Mouse (Mus musculus) heart, embryonic 11.5 days (tissue): ENCODE measurements around the gene Gm21833. TPM values are rescaled to one million over a fixed set of nuclear protein-coding genes. Genes with fewer than 3 reads are reported as not detected.
"Not testable (repeated sequence)": the region's sequence is repeated elsewhere in the genome, so short reads cannot be mapped to it uniquely, and the experiment has no call there.

Experiments
- ATAC-seq: fragments of 200-750 bp; cut with Nextera tagmentation; replicated peaks from 2 replicates; pipeline ENCODE4 v1.8.0; 2017; ENCODE audit warnings: moderate library complexity; ENCODE audit not compliant: insufficient number of reproducible peaks, low FRiP score, low TSS enrichment
- H3K27ac ChIP-seq: fragments of 300-500 bp; sonication (generic); 2 replicates; pipeline ENCODE4 v1.5.1; 2014; ENCODE audit warnings: mild to moderate bottlenecking, low read depth, low read length
- H3K27me3 ChIP-seq: fragments of 300-500 bp; sonication (generic); 2 replicates; pipeline ENCODE4 v1.6.1; 2014; ENCODE audit warnings: mild to moderate bottlenecking, low read length, mixed read lengths; ENCODE audit not compliant: control insufficient read depth, insufficient read depth
- H3K36me3 ChIP-seq: fragments of 300-500 bp; sonication (generic); 2 replicates; pipeline ENCODE4 v1.6.1; 2014; ENCODE audit warnings: mild to moderate bottlenecking, low read length, moderate library complexity, mixed read lengths; ENCODE audit not compliant: control insufficient read depth, insufficient read depth
- H3K4me1 ChIP-seq: fragments of 300-500 bp; sonication (generic); 2 replicates; pipeline ENCODE4 v1.6.1; 2014; ENCODE audit warnings: low read length; ENCODE audit not compliant: control insufficient read depth, insufficient read depth
- H3K4me2 ChIP-seq: fragments of 300-500 bp; sonication (generic); 2 replicates; pipeline ENCODE4 v1.6.1; 2014; ENCODE audit warnings: mild to moderate bottlenecking, moderate library complexity
- H3K4me3 ChIP-seq: fragments of 300-500 bp; sonication (generic); 2 replicates; pipeline ENCODE4 v1.5.1; 2014; ENCODE audit warnings: low read depth, low read length
- H3K9ac ChIP-seq: fragments of 300-500 bp; sonication (generic); 2 replicates; pipeline ENCODE4 v1.6.1; 2014; ENCODE audit warnings: mild to moderate bottlenecking, low read depth, low read length, moderate library complexity
- H3K9me3 ChIP-seq: fragments of 300-500 bp; sonication (generic); replicated peaks from 2 replicates; pipeline ENCODE4 v1.6.1; 2016; ENCODE audit warnings: low read length; ENCODE audit not compliant: control insufficient read depth
- WGBS: fragments of 180-500 bp; shearing (Covaris S2); extraction: QIAGEN DNeasy Blood & Tissue Kit; methylation state at CpG from one replicate; pipeline ENCODE4 v1.1.7; 2014; ENCODE audit not compliant: insufficient replicate concordance; 5-methylcytosine and 5-hydroxymethylcytosine counted together
- polyA plus RNA-seq: library from polyadenylated mRNA; unstranded; fragments of >200 nt; fragmentation: Nextera tagmentation; extraction: Ambion mirVana; gene quantifications from 2 replicates; pipeline ENCODE4 v1.2.1, GENCODE M21; 2014

Gm21833 gene
- not detected in 2 replicates for polyA plus RNA-seq

DNA sequence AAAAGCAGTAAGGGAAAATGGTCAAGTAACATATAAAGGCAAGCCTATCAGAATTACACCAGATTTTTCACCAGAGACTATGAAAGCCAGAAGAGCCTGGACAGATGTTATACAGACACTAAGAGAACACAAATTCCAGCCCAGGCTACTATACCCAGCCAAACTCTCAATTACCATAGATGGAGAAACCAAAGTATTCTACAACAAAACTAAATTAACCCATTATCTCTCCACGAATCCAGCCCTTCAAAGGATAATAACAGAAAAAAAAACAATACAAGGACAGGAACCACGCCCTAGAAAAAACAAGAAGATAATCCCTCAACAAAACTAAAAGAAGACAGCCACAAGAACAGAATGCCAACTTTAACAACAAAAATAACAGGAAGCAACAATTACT, at the start of gene Gm21833:
TSS of gene Gm21833 (plus strand) at position 301 of the 400 bp plus-strand sequence.
- not testable (repeated sequence) for ATAC-seq

DNA sequence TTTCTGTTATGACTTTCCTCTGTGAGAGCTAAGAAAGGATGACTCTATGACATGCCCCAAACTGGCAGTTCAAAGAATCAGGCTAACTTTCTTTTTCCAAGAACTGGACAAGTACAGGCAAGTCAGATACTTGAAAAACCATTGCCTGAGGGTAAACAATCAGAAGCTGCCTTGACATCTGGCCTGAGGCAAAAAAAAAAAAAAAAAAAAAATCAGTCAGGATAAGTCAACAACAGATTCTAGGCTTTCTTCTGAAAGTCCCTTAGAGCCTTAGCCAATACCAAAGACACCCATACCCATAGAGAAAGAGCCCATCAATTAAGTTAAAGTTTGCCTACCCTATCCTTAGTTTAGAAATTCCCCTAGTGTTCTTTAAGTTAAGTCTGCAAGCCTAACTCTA, 38.7 kb upstream of the Gm21833 start:
- Histone ChIP-seq H3K27ac (no peak overlapping the region), H3K4me2 (no peak overlapping the region), H3K4me1 (no peaks in the 10 kb centered on the region), H3K9me3 (no peaks in the 10 kb centered on the region), H3K9ac (no peak overlapping the region), H3K4me3 (no peak overlapping the region), H3K27me3 (no peaks in the 10 kb centered on the region), H3K36me3 (no peaks in the 10 kb centered on the region)
- no peak for ATAC-seq

More for the DNA sequence above, at the start of gene Gm21833:
- not testable (repeated sequence) for H3K4me3 ChIP-seq, H3K27me3 ChIP-seq, H3K36me3 ChIP-seq, H3K4me2 ChIP-seq, H3K9me3 ChIP-seq, H3K4me1 ChIP-seq, H3K9ac ChIP-seq, H3K27ac ChIP-seq
- WGBS: 75% methylated on average over 2 of the region's 2 CpGs

DNA sequence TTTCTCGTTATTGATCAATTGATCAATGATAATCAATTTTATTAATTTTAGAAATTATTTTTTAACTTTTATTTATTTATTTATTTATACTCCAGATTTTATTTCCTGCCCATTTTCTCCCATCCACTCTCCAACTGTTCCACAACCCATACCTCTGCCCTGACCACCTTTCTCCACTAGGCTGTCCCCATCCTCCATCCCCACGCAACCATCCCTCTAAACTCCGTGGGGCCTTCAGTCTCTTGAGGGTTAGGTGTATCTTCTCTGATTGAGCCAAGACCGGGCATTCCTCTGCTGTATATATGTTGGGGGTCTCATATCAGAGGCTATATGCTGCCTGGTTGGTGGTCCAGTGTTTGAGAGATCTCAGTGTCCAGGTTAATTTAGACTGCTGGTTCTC, 31.7 kb upstream of the Gm21833 start:
- Histone ChIP-seq H3K9ac (no peak overlapping the region), H3K27me3 (no peaks in the 10 kb centered on the region), H3K9me3 (no peaks in the 10 kb centered on the region), H3K36me3 (no peaks in the 10 kb centered on the region), H3K4me3 (no peak overlapping the region), H3K27ac (no peak overlapping the region), H3K4me2 (no peak overlapping the region), H3K4me1 (no peaks in the 10 kb centered on the region)
- ATAC-seq: no peak
- 79% methylated on average over 4 of the region's 4 CpGs for WGBS

DNA sequence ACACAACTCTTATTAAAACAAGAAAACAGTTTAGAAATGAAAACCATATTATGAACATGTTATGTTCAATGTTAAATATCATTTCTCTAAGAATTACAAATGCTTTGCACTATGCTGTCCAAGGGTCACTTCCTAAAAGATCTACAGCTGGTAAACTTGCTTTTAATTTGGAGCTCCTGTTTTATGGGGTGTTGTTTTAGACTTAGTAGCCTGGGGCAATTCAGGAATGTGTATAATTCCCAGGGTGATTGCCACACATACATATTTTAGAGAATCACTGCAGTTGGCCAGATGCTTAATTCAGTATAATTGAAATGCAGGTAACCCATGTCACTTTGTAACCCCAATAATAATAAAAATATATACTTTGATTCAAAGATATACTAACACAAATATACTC, 12.9 kb upstream of the Gm21833 start:
- Histone ChIP-seq H3K27me3 (no peaks in the 10 kb centered on the region), H3K36me3 (no peaks in the 10 kb centered on the region), H3K4me1 (no peaks in the 10 kb centered on the region), H3K4me3 (no peak overlapping the region), H3K9me3 (no peaks in the 10 kb centered on the region), H3K9ac (no peak overlapping the region), H3K4me2 (no peak overlapping the region), H3K27ac (no peak overlapping the region)
- no peak for ATAC-seq

DNA sequence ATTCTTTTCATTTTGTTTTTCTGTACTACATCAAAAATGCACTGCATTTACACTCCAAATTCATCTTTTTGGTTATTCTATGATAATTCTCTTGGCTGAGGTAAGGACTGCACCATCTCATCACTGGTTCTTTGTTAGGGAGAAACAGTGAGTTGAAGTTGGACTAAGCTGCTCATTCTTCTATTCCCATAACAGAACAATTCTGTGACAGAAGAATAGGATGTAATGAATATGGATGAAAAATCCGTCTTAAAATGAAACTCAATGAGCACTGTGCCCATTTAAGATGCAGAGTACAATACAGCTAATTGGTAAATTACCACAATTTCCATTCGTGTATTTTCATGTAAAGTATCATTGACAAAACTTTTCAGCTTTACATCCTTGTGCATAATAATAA, 11.6 kb upstream of the Gm21833 start:
- no peak for ATAC-seq
- Histone ChIP-seq H3K4me3 (no peak overlapping the region), H3K9ac (no peak overlapping the region), H3K27ac (no peak overlapping the region), H3K36me3 (no peaks in the 10 kb centered on the region), H3K4me1 (no peaks in the 10 kb centered on the region), H3K9me3 (no peaks in the 10 kb centered on the region), H3K4me2 (no peak overlapping the region), H3K27me3 (no peaks in the 10 kb centered on the region)
- 62% methylated on average over 2 of the region's 2 CpGs for WGBS

DNA sequence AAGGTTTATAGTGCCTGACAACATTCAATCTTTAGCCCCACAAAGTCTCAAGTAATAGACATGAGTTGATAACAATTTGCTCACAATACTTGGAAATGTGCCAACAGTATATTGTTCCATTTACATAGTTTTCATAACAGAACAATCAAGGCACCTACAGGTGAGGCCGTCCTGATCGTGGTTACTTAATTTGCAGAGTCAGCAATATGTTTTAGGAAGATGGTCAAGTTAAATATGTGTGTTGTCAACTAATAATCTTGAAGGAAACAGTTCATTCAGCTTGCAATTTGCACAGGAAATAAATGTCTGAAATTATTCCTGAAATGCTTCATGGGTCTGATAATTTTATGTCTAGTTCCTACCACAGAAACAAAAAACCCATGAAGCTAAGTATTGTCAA, 27.6 kb downstream of the Gm21833 start:
- Histone ChIP-seq H3K27ac (no peak overlapping the region), H3K36me3 (no peaks in the 10 kb centered on the region), H3K9me3 (no peaks in the 10 kb centered on the region), H3K4me2 (no peak overlapping the region), H3K4me1 (no peaks in the 10 kb centered on the region), H3K27me3 (no peaks in the 10 kb centered on the region), H3K9ac (no peak overlapping the region), H3K4me3 (no peak overlapping the region)
- ATAC-seq: no peak
- WGBS: 75% methylated on average over 2 of the region's 2 CpGs

DNA sequence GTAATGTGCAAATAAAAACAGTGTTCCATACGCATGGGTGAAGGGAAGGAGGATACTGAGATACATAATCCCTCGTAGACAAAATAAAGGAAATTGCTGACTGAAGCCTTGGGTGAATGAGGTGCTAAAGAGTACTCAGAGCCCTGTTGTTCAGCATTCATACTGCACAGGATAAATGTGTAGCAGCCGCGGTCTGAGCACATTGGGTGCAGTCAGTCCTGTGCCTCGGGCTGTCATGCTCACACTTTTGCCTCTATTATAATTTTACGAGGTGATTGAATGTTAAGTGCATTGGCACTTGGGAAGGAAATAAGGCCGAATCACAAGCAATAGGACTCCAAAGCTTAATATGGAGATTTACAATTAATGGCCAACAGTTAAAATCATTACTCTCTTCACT, 36.4 kb downstream of the Gm21833 start:
- no peak overlapping the region for H3K4me3 ChIP-seq
- H3K27me3 ChIP-seq: no peaks in the 10 kb centered on the region
- ATAC-seq: no peak
- H3K27ac ChIP-seq: no peak overlapping the region
- no peaks in the 10 kb centered on the region for H3K9me3 ChIP-seq
- no peak overlapping the region for H3K9ac ChIP-seq
- 85% methylated on average over 7 of the region's 7 CpGs for WGBS
- no peaks in the 10 kb centered on the region for H3K4me1 ChIP-seq
- no peak overlapping the region for H3K4me2 ChIP-seq
- H3K36me3 ChIP-seq: no peaks in the 10 kb centered on the region
